Mouse (Mus musculus): ENCODE data around the gene Plcd4. TPM values are rescaled to one million over a fixed set of nuclear protein-coding genes. Genes with fewer than 3 reads are reported as not detected.

The Plcd4 gene
- not detected for polyA plus RNA-seq (2014; fragmentation: Illumina TruSeq; extraction: RNeasy Lipid Tissue Mini Kit (QIAGEN cat#74804); ENCODE audit: low read depth, low replicate concordance)

DNA sequence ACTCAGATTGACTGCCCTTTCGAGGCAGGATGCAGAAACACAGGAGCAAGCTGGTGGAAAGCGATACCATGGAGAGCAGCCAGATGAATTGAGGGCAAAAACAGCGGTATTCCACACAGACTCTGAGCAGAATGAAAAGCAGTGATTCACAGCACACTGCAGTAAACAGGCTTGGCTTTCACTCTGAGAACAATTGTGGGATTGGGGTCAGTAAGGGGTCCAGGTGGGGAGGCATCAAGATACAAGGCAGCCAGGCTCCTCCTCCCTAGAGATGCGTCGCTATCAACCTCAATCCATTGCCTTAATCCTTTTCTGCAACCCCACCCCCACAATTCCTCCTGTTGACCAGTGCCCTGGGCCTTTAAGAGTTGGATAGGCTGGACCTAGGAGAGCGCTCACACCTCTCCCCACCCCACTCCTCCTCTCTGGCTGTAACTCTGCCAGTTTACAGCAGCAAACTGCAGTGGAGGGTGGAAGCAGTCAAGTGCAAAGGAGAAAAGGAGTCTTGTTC is at the start of gene Plcd4:
Plcd4 (plus strand) TSS at position 438 of the 511 bp plus-strand sequence.

DNA sequence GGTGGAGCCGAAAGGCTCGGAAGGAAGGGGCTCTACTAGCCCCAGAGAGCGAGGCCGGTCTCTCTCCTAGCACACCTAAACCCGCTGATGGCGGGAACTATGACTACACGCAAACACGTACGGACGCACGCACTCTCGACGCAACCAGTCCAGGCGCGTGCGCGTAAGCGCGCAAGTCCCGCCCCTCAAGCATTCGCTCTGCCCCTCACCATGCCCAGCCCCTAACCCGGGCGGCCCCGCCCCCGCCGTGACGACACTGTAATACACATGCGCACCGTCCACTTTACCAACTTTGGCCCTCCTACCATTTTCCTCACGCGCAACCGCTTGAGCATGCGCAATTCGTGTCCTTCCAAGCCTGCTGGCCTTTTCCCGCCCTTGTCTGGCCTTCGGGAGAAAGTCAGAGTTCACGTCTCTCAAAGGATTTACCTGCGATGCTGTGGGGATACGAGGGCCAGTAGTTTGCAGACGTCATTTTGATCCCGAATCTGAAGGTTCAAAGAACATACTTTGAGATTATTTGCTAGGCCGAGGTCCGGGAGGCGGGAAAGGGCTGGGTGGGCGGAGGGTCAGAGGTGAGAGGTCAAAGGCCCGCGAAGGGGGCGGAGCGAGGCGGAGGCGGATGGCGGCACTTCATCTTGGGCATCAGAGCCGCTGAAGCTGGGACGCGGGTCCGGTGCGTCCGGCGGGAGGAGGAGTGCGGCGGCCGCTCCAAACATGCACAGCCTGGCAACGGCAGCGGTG is 36.8 kb upstream of the Plcd4 start, which contains the start of gene Cnot9:
Cnot9 (plus strand) TSS at position 338 of the 744 bp plus-strand sequence.

DNA sequence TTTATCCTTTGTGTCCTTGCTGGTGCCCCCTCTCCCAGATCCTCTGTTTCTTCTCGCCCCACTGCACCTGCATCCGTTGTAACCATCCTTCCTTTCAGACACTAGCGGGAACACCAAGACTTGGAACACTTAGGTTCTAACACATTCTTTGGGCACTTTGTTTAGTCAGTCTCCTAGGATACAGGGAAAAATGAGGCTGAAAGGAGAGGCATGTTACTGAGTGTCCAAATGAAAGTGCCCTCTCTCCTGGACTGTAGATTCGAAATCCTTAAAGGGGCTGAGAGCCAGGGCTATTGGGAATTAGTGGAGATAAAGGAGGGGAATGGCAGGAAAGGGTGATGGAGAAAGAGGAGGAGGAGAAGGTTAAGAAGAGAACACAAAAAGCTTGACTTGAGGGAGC is 1.5 kb downstream of the Plcd4 start, which contains the start of gene Usp37:
Usp37 (minus strand) TSS at position 101 of the 400 bp plus-strand sequence.

DNA sequence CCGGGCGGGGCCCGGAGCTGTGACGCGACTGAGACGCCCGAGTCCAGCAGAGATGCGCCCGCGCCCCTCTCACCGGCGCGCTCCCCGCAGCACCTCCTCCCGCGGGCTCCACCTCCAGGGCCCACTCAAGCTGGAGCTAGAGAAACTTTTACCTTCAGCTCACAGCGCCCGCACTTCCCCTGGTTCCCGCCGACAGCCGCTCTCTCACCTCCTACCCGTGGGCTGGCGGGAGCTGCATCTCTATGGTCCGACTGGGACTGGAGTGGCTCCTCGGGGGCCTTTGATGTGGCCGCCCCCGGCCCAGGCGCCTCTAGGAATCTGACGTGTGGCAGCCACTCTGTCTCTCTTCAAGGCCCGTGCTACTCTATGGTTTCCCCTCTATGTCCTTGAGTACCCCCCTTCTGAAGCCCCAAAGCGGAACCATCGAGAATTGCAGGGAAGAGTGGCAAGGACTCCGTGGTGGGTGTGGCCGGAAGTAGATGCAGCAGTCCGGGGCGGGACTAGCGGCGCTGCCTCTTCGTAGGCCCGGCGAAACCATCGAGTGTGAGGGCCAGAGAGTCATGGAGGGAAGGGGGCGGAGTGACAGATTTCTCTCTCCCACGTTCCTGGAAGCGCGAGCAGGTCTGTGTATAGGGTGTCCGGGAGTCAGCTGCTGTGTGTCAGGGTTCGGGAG is 45.2 kb downstream of the Plcd4 start, which contains the start of the genes Zfp142 and Bcs1l:
Zfp142 (minus strand) TSS at position 474 of the 673 bp plus-strand sequence.
Bcs1l (plus strand) TSS at position 517 of the 673 bp plus-strand sequence.

DNA sequence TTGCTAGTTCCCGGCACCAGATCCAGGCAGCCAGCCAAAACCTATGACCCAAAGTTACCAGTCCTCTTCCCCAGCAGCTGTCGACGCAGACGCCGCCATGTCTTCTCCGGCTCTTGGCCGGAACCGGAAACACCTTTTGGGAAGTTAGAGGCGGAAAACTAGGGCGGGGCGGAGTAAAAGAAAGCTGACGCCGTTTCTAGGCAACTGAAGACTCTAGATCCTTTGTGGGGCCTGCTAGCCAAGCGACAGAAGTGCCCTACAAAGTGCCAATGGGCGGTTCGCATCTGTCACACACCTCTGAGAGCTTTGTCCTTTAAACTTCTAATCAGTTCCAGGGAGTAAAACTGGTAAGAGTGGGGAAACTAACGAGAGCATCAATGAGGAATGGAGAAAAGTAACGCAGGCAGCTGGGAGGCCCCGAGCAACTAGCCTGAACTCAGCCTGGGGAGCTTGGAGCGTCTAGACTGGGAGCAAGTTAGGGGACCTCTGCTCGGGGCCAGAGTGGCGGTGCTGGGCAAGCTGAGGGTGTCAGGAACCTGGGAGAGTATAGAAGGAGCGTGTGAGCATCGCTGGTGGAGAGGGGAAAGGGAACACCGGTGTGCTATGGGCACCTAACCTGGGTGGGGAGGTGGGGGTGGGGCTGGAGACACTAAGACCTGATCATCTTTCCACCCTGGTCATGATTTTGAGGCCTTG is 58.7 kb downstream of the Plcd4 start, which contains the start of the genes Rnf25 and Stk36:
Rnf25 (minus strand) TSS at position 131 of the 696 bp plus-strand sequence.
Stk36 (plus strand) TSS at position 179 of the 696 bp plus-strand sequence.

Other genes with a start within 250 kb of the Plcd4 start
- 66.8 TPM for gene Tmbim1, start 237.3 kb upstream of the Plcd4 start, polyA plus RNA-seq (2014; fragmentation: Illumina TruSeq; extraction: RNeasy Lipid Tissue Mini Kit (QIAGEN cat#74804); ENCODE audit: low read depth, low replicate concordance)
- gene Catip, start 180.8 kb upstream of the Plcd4 start, polyA plus RNA-seq (2014; fragmentation: Illumina TruSeq; extraction: RNeasy Lipid Tissue Mini Kit (QIAGEN cat#74804); ENCODE audit: low read depth, low replicate concordance), result 0.63 TPM
- 4.0 TPM for gene Slc11a1, start 167.7 kb upstream of the Plcd4 start, polyA plus RNA-seq (2014; fragmentation: Illumina TruSeq; extraction: RNeasy Lipid Tissue Mini Kit (QIAGEN cat#74804); ENCODE audit: low read depth, low replicate concordance)
- 95.7 TPM for gene Ctdsp1, start 151.4 kb upstream of the Plcd4 start, polyA plus RNA-seq (2014; fragmentation: Illumina TruSeq; extraction: RNeasy Lipid Tissue Mini Kit (QIAGEN cat#74804); ENCODE audit: low read depth, low replicate concordance)
- 0.37 TPM for gene Vil1, start 133.5 kb upstream of the Plcd4 start, polyA plus RNA-seq (2014; fragmentation: Illumina TruSeq; extraction: RNeasy Lipid Tissue Mini Kit (QIAGEN cat#74804); ENCODE audit: low read depth, low replicate concordance)
- gene Cnot9, start 36.8 kb upstream of the Plcd4 start, polyA plus RNA-seq (2014; fragmentation: Illumina TruSeq; extraction: RNeasy Lipid Tissue Mini Kit (QIAGEN cat#74804); ENCODE audit: low read depth, low replicate concordance), result 12.3 TPM
- 6.2 TPM for gene Usp37, start 1.4 kb downstream of the Plcd4 start, polyA plus RNA-seq (2014; fragmentation: Illumina TruSeq; extraction: RNeasy Lipid Tissue Mini Kit (QIAGEN cat#74804); ENCODE audit: low read depth, low replicate concordance)
- gene Zfp142, start 45.4 kb downstream of the Plcd4 start, polyA plus RNA-seq (2014; fragmentation: Illumina TruSeq; extraction: RNeasy Lipid Tissue Mini Kit (QIAGEN cat#74804); ENCODE audit: low read depth, low replicate concordance), result 8.2 TPM
- 32.6 TPM for gene Bcs1l, start 45.4 kb downstream of the Plcd4 start, polyA plus RNA-seq (2014; fragmentation: Illumina TruSeq; extraction: RNeasy Lipid Tissue Mini Kit (QIAGEN cat#74804); ENCODE audit: low read depth, low replicate concordance)
- 22.2 TPM for gene Rnf25, start 58.5 kb downstream of the Plcd4 start, polyA plus RNA-seq (2014; fragmentation: Illumina TruSeq; extraction: RNeasy Lipid Tissue Mini Kit (QIAGEN cat#74804); ENCODE audit: low read depth, low replicate concordance)
- gene Stk36, start 58.6 kb downstream of the Plcd4 start, polyA plus RNA-seq (2014; fragmentation: Illumina TruSeq; extraction: RNeasy Lipid Tissue Mini Kit (QIAGEN cat#74804); ENCODE audit: low read depth, low replicate concordance), result 0.76 TPM
- gene Ttll4, start 118.9 kb downstream of the Plcd4 start, polyA plus RNA-seq (2014; fragmentation: Illumina TruSeq; extraction: RNeasy Lipid Tissue Mini Kit (QIAGEN cat#74804); ENCODE audit: low read depth, low replicate concordance), result 9.1 TPM
- 29.9 TPM for gene Cyp27a1, start 170.7 kb downstream of the Plcd4 start, polyA plus RNA-seq (2014; fragmentation: Illumina TruSeq; extraction: RNeasy Lipid Tissue Mini Kit (QIAGEN cat#74804); ENCODE audit: low read depth, low replicate concordance)
- 3.5 TPM for gene Prkag3, start 206.3 kb downstream of the Plcd4 start, polyA plus RNA-seq (2014; fragmentation: Illumina TruSeq; extraction: RNeasy Lipid Tissue Mini Kit (QIAGEN cat#74804); ENCODE audit: low read depth, low replicate concordance)
- gene Wnt6, start 229.0 kb downstream of the Plcd4 start, polyA plus RNA-seq (2014; fragmentation: Illumina TruSeq; extraction: RNeasy Lipid Tissue Mini Kit (QIAGEN cat#74804); ENCODE audit: low read depth, low replicate concordance), result not detected
- not detected for gene Wnt10a, start 248.6 kb downstream of the Plcd4 start, polyA plus RNA-seq (2014; fragmentation: Illumina TruSeq; extraction: RNeasy Lipid Tissue Mini Kit (QIAGEN cat#74804); ENCODE audit: low read depth, low replicate concordance)

All from heart, adult 10 weeks (tissue).